Mouse (Mus musculus): Measurements from ENCODE around the gene Dclk2.

- TF ChIP-seq CTCF (IDR thresholded peaks at IDR 0.05; ENCODE audit: low read depth) (no peak), EP300 (IDR thresholded peaks at IDR 0.05; ENCODE audit: low read depth) (no peak)
These were observed 62.0 kb downstream of the Dclk2 start for GRCm38 (mm10) chr3:86858699-86859098.
